In the genomic region with DNA sequence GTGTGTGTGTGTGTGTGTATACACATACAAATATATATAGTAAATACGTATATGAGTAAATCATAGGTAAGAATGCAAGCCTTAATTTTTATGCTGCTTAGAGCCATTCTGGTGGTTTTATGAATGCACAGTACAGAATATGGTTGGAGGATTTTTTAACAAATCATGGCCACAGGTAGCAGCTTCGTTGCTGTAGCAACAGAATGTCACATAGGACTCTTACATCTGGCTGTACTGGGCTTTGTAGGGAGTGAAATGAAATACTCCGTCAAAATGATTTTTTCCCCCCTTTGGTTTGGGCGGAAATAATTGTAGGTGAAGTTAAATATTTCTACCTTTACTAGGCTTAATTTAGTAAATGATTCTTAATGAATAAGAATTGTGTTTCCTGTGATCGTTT, we compare ENCODE assay signal across 12 mouse cellular contexts. TPM values are rescaled to one million over a fixed set of nuclear protein-coding genes. Genes with fewer than 3 reads are reported as not detected.
DNase-seq lines count a peak whose midpoint lies in the region; ATAC-seq and TF ChIP-seq lines count a peak whose summit lies in the region.
"Had no signal": no experiment of that assay in that cellular context is flagged by ENCODE, and none has a peak within 500 bp of the region (broad histone marks: within the 10 kb centered on the region; RNA-seq: fewer than 3 reads in every experiment).

No protein-coding gene starts in this region.

- H3K27me3 ChIP-seq in kidney, adult 2 months (replicated peaks; ENCODE audit: control insufficient read depth, insufficient read depth, low read length), result no peaks in the 10 kb centered on the region
- no peaks in the 10 kb centered on the region for H3K27me3 ChIP-seq in forebrain, embryonic 12.5 days
- H3K27me3 ChIP-seq in limb, embryonic 13.5 days, result 0 out of 2 replicates have a peak, but pooled peaks cover 2% of the 10 kb centered on the region

- H3K4me2 ChIP-seq in forebrain, embryonic 12.5 days, result peak overlapping the region; percentile 86
- peak overlapping the region; percentile 80 for H3K4me2 ChIP-seq in limb, embryonic 13.5 days (replicated peaks)

- H3K4me3 ChIP-seq in kidney, adult 2 months (ENCODE audit: insufficient read depth, low read depth, low read length), result no peak overlapping the region
- H3K4me3 ChIP-seq in forebrain, embryonic 12.5 days (replicated peaks), result peak overlapping the region; percentile 82
- peak overlapping the region; percentile 90; the same call in 1 of the 2 replicates for H3K4me3 ChIP-seq in limb, embryonic 13.5 days

- WGBS in kidney, adult 2 months, result 40% methylated on average over 5 of the region's 5 CpGs
- 73% methylated on average over 5 of the region's 5 CpGs for WGBS in forebrain, embryonic 12.5 days
- WGBS in limb, embryonic 13.5 days, result 77% methylated on average over 5 of the region's 5 CpGs

- 0 out of 2 replicates have a peak, but pooled peaks cover 1% of the 10 kb centered on the region for H3K36me3 ChIP-seq in kidney, adult 2 months (ENCODE audit: control insufficient read depth, insufficient read depth, low read length)
- peaks cover 19% of the 10 kb centered on the region for H3K36me3 ChIP-seq in forebrain, embryonic 12.5 days (replicated peaks)
- H3K36me3 ChIP-seq in limb, embryonic 13.5 days, result peaks cover 3% of the 10 kb centered on the region

- no peaks in the 10 kb centered on the region for H3K9me3 ChIP-seq in forebrain, embryonic 12.5 days
- no peaks in the 10 kb centered on the region for H3K9me3 ChIP-seq in limb, embryonic 13.5 days

- peaks cover 25% of the 10 kb centered on the region for H3K4me1 ChIP-seq in kidney, adult 2 months (ENCODE audit: control insufficient read depth, insufficient read depth, low read length)
- peaks cover 54% of the 10 kb centered on the region for H3K4me1 ChIP-seq in forebrain, embryonic 12.5 days
- H3K4me1 ChIP-seq in limb, embryonic 13.5 days, result peaks cover 42% of the 10 kb centered on the region

- H3K27ac ChIP-seq in kidney, adult 2 months (ENCODE audit: insufficient read depth, low read depth, low read length), result 0 out of 2 replicates have a peak overlapping the region, but pooled peaks have one; percentile 32
- no peak overlapping the region for H3K27ac ChIP-seq in forebrain, embryonic 12.5 days
- no peak overlapping the region for H3K27ac ChIP-seq in limb, embryonic 13.5 days

- no peak for ATAC-seq in forebrain, embryonic 12.5 days (ENCODE audit: low FRiP score)
- no peak for ATAC-seq in limb, embryonic 13.5 days (ENCODE audit: low FRiP score, low read depth)
- ATAC-seq in megakaryocyte-erythroid progenitor cell, adult 5-6 weeks (replicated peaks; ENCODE audit: low FRiP score, low TSS enrichment, poor library complexity, severe bottlenecking), result no peak
- no peak for ATAC-seq in erythroblast, adult 5-6 weeks (replicated peaks; ENCODE audit: low FRiP score, poor library complexity, severe bottlenecking)
- ATAC-seq: activated CD4-positive, CD25-positive, alpha-beta regulatory T cell, adult 4 months had no signal

- TF ChIP-seq POLR2A in kidney, adult 2 months (IDR thresholded peaks at IDR 0.05; ENCODE audit: low read depth, low read length), result no peak
- TF ChIP-seq POLR2A in brain, embryonic 14.5 days (IDR thresholded peaks at IDR 0.05; ENCODE audit: borderline replicate concordance, extremely low read depth, insufficient read depth, insufficient read length, poor library complexity, severe bottlenecking), result no peak

- H3K9ac ChIP-seq in forebrain, embryonic 12.5 days, result peak overlapping the region; percentile 83; the same call in 1 of the 2 replicates
- no peak overlapping the region for H3K9ac ChIP-seq in limb, embryonic 13.5 days

- TF ChIP-seq CTCF in kidney, adult 2 months (conservative IDR thresholded peaks at IDR 0.05; ENCODE audit: insufficient read depth, insufficient read length, low read depth, low read length), result no peak
- TF ChIP-seq CTCF in brain, embryonic 14.5 days (IDR thresholded peaks at IDR 0.05; ENCODE audit: borderline replicate concordance, extremely low read depth, insufficient read depth, insufficient read length), result no peak

- DNase-seq in kidney, adult 2 months, result no peak
- no peak for DNase-seq in kidney, postnatal 10 days
- DNase-seq in brain, embryonic 14.5 days (ENCODE audit: low read depth), result peak; percentile 59
- DNase-seq in thymus, postnatal 36 days, result no peak
- DNase-seq: cerebellum, adult 2 months; lung, postnatal 36 days; right cerebral cortex, adult 18-20 months had no signal

RNA-seq across cellular contexts. Expression of a gene that starts 3.0 kb away (rescaled TPM):
- polyA plus RNA-seq in kidney, adult 2 months (2012; rRNA removed), result 14.4 and 15.3 TPM in 2 replicates
- polyA plus RNA-seq in brain, embryonic 14.5 days (2012; rRNA removed), result 25.3 and 33.3 TPM in 2 replicates
- polyA plus RNA-seq in forebrain, embryonic 12.5 days (2016; fragmentation: Nextera tagmentation; extraction: Ambion mirVana), result 30.2 and 31.3 TPM in 2 replicates
- 11.4 and 12.8 TPM in 2 replicates for polyA plus RNA-seq in limb, embryonic 13.5 days (2015; fragmentation: Nextera tagmentation; extraction: Ambion mirVana)
- total RNA-seq in megakaryocyte-erythroid progenitor cell, adult 5-6 weeks (2014; fragmentation: Nextera tagmentation), result 1.8 and 2.8 TPM in 2 replicates
- 0.14 and 0.91 TPM in 2 replicates for total RNA-seq in megakaryocyte-erythroid progenitor cell, adult 5-6 weeks (2017)
- 0.19 TPM in 1 of 2 replicates, not detected in the other for total RNA-seq in erythroblast, adult 5-6 weeks (2015; ENCODE audit: low replicate concordance)
- total RNA-seq in erythroblast, adult 5-6 weeks (2017; ENCODE audit: low replicate concordance), result 0.28 and 0.43 TPM in 2 replicates
